Mouse (Mus musculus): ENCODE measurements around the gene Erc2. TPM values are rescaled to one million over a fixed set of nuclear protein-coding genes. Genes with fewer than 3 reads are reported as not detected.

The Erc2 gene
- polyA plus RNA-seq, 2 experiments = 4.9 to 6.5 TPM

DNA sequence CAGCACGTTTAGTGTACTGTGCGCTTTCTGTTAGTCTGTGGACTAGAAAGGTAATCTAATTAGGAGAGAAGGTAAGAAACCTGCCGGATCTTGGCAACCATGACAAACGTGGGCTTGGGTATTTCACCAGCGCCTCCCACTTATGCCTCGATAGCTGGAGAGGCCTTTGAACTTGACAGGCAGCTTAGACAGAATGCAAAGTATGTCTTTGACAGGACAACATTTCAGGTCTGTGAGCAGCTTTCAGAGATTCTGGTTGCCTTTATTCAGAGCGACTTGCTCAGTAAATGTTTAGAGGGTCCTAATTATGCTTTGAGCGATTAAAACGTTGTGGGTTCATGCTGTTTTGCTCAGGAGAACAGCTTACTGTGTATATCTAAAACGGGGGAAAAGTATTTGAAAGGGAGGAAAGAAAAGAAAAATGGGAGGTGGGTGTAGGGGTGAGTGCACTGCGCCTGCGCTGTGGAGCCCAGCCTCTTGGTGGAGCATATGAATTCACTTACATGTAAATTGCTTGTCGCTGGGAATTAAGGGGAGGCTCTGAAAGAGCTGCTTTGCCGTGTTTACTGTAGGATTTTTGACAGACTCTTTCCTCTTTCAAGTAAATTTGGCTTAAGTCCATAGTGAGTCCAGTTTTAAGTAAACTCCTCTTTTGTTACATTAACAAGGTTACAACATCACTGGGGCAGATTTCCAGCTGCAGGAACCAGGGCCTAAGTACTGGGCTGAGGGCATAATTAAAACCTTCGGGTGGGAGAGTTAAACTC lies 542.6 kb downstream of the Erc2 start:
- Histone ChIP-seq H3K4me1 (ENCODE audit: control insufficient read depth, insufficient read depth, low read length) (peaks cover 18% of the 10 kb centered on the region), H3K4me2 (replicated peaks; ENCODE audit: low read depth, low read length, severe bottlenecking) (peak overlapping the region; percentile 37), H3K9ac (ENCODE audit: low read depth, low read length, severe bottlenecking) (no peak overlapping the region), H3K9me3 (ENCODE audit: control insufficient read depth, low read length) (no peaks in the 10 kb centered on the region), H3K27me3 (ENCODE audit: control insufficient read depth, insufficient read depth, low read length) (no peaks in the 10 kb centered on the region), H3K4me3 (replicated peaks; ENCODE audit: low read length) (no peak overlapping the region), H3K36me3 (ENCODE audit: control insufficient read depth, insufficient read depth, low read length) (no peaks in the 10 kb centered on the region), H3K27ac (replicated peaks; ENCODE audit: low read depth, low read length) (peak overlapping the region; percentile 52)
- DNase-seq (ENCODE audit: low spot score) = peak; percentile 73
- peak; percentile 53; the same call in 1 of the 2 replicates for ATAC-seq (ENCODE audit: low FRiP score, low read depth)
- no peak for TF ChIP-seq POLR2A (IDR thresholded peaks at IDR 0.05; ENCODE audit: borderline replicate concordance, extremely low read depth, insufficient read depth, insufficient read length)
- 16% methylated on average over 15 of the region's 15 CpGs for WGBS

DNA sequence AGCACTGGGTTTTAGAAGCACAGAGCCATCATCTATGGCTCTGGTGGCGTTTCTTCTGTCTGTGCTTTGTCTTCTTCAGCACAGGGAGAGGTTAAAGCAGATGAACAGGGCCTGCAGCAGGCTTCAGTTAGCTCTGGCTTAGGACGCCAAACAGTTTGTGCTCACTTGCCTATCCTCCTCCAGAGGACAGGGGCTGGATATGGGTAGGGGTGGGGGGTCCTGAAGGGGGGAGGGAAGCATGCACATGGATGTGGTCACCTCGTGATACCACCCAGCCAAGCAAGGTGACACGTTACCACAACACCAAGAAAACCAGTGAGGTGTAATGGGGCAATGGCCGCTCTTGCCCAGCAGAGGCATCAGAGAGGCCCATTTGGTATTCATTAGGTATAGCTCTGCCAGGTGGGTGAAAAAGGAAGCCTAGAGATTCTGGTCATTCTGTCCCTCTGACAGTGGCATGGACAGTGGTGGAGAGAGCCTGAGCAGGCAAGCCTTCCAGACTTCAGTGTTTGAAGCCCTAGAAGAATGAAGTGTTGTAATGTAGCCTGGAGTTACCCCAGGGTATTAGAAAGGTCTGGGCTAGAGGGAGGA lies 543.5 kb downstream of the Erc2 start:
- peak overlapping the region; percentile 65; the same call in 1 of the 2 replicates for H3K27ac ChIP-seq (replicated peaks; ENCODE audit: low read depth, low read length)
- no peak overlapping the region for H3K4me2 ChIP-seq (replicated peaks; ENCODE audit: low read depth, low read length, severe bottlenecking)
- no peaks in the 10 kb centered on the region for H3K36me3 ChIP-seq (ENCODE audit: control insufficient read depth, insufficient read depth, low read length)
- TF ChIP-seq POLR2A (IDR thresholded peaks at IDR 0.05; ENCODE audit: borderline replicate concordance, extremely low read depth, insufficient read depth, insufficient read length) = no peak
- no peak overlapping the region for H3K9ac ChIP-seq (ENCODE audit: low read depth, low read length, severe bottlenecking)
- 26% methylated on average over 5 of the region's 5 CpGs for WGBS
- no peaks in the 10 kb centered on the region for H3K27me3 ChIP-seq (ENCODE audit: control insufficient read depth, insufficient read depth, low read length)
- ATAC-seq (ENCODE audit: low FRiP score, low read depth) (no peak), DNase-seq (ENCODE audit: low spot score) (peak; percentile 17)
- no peaks in the 10 kb centered on the region for H3K9me3 ChIP-seq (ENCODE audit: control insufficient read depth, low read length)
- peaks cover 18% of the 10 kb centered on the region for H3K4me1 ChIP-seq (ENCODE audit: control insufficient read depth, insufficient read depth, low read length)
- no peak overlapping the region for H3K4me3 ChIP-seq (replicated peaks; ENCODE audit: low read length)

DNA sequence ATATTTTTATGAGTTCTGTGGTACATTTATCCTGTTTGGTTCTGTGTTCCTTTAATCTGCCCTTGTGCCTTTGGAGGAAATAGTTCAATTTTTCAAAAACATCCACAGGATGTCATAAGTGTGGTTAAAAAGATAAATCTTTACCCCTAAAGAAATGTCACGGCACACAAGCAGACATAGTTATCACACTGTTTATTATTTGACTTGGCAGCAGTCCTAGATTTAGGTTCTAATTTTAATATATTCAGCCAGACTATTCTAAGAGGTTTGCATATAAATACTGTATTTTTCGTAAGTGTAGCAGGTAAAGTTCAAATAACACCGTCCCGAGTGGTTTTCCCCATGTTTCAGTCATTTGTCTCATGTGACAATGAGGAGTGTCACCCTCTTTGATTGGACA lies 548.5 kb downstream of the Erc2 start:
- Histone ChIP-seq H3K27me3 (ENCODE audit: control insufficient read depth, insufficient read depth, low read length) (no peaks in the 10 kb centered on the region), H3K4me3 (replicated peaks; ENCODE audit: low read length) (no peak overlapping the region), H3K36me3 (ENCODE audit: control insufficient read depth, insufficient read depth, low read length) (no peaks in the 10 kb centered on the region), H3K27ac (replicated peaks; ENCODE audit: low read depth, low read length) (no peak overlapping the region), H3K4me1 (ENCODE audit: control insufficient read depth, insufficient read depth, low read length) (peaks cover 3% of the 10 kb centered on the region; the same call in 1 of the 2 replicates), H3K9ac (ENCODE audit: low read depth, low read length, severe bottlenecking) (no peak overlapping the region), H3K9me3 (ENCODE audit: control insufficient read depth, low read length) (no peaks in the 10 kb centered on the region), H3K4me2 (replicated peaks; ENCODE audit: low read depth, low read length, severe bottlenecking) (no peak overlapping the region)
- 77% methylated on average over 4 of the region's 4 CpGs for WGBS
- no peak for TF ChIP-seq POLR2A (IDR thresholded peaks at IDR 0.05; ENCODE audit: borderline replicate concordance, extremely low read depth, insufficient read depth, insufficient read length)
- DNase-seq (ENCODE audit: low spot score) = peak; percentile 8
- no peak for ATAC-seq (ENCODE audit: low FRiP score, low read depth)

DNA sequence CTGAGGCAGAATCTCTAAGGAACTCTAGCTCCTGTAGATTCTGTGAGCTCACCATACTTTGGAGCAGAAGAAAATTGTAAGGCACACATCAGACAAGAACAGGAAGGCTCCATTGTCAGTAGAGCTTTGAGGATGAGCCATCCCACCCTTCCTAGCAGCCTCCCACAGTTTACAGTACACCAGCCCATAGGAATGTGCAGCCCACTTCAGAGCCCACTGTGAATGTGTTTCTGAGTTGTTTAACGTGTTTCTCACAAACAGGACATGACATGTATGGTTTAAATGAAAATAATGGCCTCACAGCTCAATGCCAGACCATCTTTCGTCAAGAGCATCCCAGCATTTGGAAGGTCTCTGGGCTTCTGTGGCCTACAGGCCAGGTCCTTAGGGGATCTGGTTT lies 549.1 kb downstream of the Erc2 start:
- H3K4me3 ChIP-seq (replicated peaks; ENCODE audit: low read length) = no peak overlapping the region
- H3K4me1 ChIP-seq (ENCODE audit: control insufficient read depth, insufficient read depth, low read length) = no peaks in the 10 kb centered on the region
- WGBS = 36% methylated on average over 2 of the region's 2 CpGs
- DNase-seq (ENCODE audit: low spot score) (no peak), ATAC-seq (ENCODE audit: low FRiP score, low read depth) (no peak)
- H3K27ac ChIP-seq (replicated peaks; ENCODE audit: low read depth, low read length) = no peak overlapping the region
- TF ChIP-seq POLR2A (IDR thresholded peaks at IDR 0.05; ENCODE audit: borderline replicate concordance, extremely low read depth, insufficient read depth, insufficient read length) = no peak
- H3K9ac ChIP-seq (ENCODE audit: low read depth, low read length, severe bottlenecking) = no peak overlapping the region
- H3K9me3 ChIP-seq (ENCODE audit: control insufficient read depth, low read length) = no peaks in the 10 kb centered on the region
- H3K27me3 ChIP-seq (ENCODE audit: control insufficient read depth, insufficient read depth, low read length) = no peaks in the 10 kb centered on the region
- no peak overlapping the region for H3K4me2 ChIP-seq (replicated peaks; ENCODE audit: low read depth, low read length, severe bottlenecking)
- no peaks in the 10 kb centered on the region for H3K36me3 ChIP-seq (ENCODE audit: control insufficient read depth, insufficient read depth, low read length)

DNA sequence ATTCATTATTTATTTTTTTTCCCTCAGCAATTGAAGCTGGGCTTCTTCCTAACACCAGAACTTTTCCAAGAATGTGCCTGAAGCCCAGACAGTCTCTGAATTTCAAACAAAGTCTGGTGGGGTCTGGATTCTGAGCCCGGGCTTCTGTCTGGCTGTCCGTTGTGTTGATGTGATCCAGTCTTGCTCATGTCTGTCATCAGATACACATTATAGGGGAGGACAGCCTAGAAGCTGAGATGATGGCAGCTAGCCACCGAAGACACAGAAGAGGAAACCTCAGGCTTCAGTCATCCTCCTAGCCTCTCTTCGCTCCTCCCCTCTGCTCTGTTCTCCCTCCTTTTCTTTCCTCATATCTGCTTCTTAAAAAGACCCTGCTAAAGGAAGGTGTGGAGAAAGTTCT lies 551.5 kb downstream of the Erc2 start:
- no peaks in the 10 kb centered on the region for H3K27me3 ChIP-seq (ENCODE audit: control insufficient read depth, insufficient read depth, low read length)
- no peak overlapping the region for H3K27ac ChIP-seq (replicated peaks; ENCODE audit: low read depth, low read length)
- no peak for ATAC-seq (ENCODE audit: low FRiP score, low read depth)
- H3K36me3 ChIP-seq (ENCODE audit: control insufficient read depth, insufficient read depth, low read length) = no peaks in the 10 kb centered on the region
- H3K9me3 ChIP-seq (ENCODE audit: control insufficient read depth, low read length) = no peaks in the 10 kb centered on the region
- no peak overlapping the region for H3K4me3 ChIP-seq (replicated peaks; ENCODE audit: low read length)
- H3K9ac ChIP-seq (ENCODE audit: low read depth, low read length, severe bottlenecking) = no peak overlapping the region
- DNase-seq (ENCODE audit: low spot score) = no peak
- no peaks in the 10 kb centered on the region for H3K4me1 ChIP-seq (ENCODE audit: control insufficient read depth, insufficient read depth, low read length)
- 80% methylated on average over 4 of the region's 4 CpGs for WGBS
- no peak overlapping the region for H3K4me2 ChIP-seq (replicated peaks; ENCODE audit: low read depth, low read length, severe bottlenecking)
- TF ChIP-seq POLR2A (IDR thresholded peaks at IDR 0.05; ENCODE audit: borderline replicate concordance, extremely low read depth, insufficient read depth, insufficient read length) = no peak

All from limb, embryonic 14.5 days (tissue).